Mouse (Mus musculus): ENCODE results near the gene Diras1.
A peak's percentile ranks its signal among the peaks of the same experiment; 100 is the strongest.
"Not testable (repeated sequence)": the region's sequence is repeated elsewhere in the genome, so short reads cannot be mapped to it uniquely, and the experiment has no call there.

Gene Diras1

GRCm38 (mm10) chr10:80996501-80996900 is 29.0 kb downstream of the Diras1 start:
- DNase-seq = no peak

DNA sequence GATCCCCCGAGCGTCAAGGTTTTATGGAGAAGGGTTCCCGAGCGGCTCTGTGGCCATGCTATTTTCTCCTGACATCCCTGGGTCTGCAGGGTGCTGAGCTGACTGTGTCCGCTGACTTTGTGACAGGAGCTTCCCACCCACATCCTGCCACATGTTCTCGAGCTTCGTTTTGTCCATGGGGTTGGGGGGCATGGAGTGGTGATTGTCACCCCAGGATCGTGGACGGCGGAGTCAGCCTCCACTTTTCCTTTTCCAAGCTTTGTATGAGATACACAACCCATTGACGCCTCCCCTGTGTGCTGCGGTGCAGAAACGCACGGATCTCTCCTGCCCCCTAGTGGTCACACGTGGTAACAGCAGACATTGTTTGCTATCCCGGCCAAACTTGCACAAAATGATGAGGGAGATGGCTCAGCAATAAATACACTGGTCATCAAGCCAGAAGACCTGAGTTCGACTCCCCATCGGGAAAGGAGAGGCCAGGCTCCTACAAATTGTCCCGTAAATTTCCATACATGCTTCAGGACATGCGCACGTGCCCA is 30.3 kb downstream of the Diras1 start:
- DNase-seq = peak; percentile 91

- no peak for DNase-seq
These were observed 30.8 kb downstream of the Diras1 start for GRCm38 (mm10) chr10:80994621-80995020.

DNA sequence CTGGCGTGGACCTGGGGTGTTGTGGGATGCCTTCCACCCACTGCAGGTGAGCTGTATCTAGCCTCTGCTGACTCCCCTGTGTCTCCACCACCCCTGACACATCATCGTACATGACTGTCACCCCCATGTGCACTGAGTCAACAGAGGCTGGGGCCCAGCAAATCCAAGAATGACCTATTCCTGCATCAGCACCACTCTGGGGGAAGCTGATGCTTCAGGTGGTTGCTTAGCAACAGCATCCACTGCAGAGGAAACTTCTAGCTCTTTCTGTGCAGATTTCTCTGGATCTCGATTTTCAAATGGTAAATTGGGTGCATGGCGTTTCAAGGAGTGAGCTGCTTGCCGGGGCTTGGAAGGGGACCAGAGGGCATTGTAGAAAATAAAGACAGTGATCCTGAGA is 32.2 kb downstream of the Diras1 start:
- DNase-seq = no peak

DNA sequence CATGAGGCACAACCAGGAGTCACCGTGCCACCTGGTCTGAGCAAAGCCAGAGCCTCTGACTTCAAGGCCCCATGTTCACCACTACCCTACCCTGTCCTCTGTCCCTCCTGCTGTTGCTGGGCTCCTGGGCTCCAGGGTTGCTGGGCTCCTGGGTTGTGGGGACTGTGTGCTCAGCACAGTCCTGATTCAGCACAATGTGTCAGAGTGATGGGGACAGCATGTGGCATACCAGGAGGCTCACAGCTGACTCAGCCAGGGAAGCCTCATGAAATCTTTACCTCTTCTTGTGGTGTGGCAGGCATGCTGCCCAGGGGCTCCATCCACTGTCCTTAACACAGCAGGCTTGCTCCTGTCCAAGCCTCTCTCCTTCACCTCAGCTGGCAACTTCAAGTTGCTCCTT is 33.5 kb downstream of the Diras1 start:
- no peak for DNase-seq

GRCm38 (mm10) chr10:80991007-80991406 is 34.5 kb downstream of the Diras1 start:
- DNase-seq = no peak

- DNase-seq = no peak
These were observed 35.1 kb downstream of the Diras1 start for GRCm38 (mm10) chr10:80990406-80990805.

- not testable (repeated sequence) for DNase-seq
These were observed 35.6 kb downstream of the Diras1 start for GRCm38 (mm10) chr10:80989854-80990253.

- no peak for DNase-seq
These were observed 36.0 kb downstream of the Diras1 start for GRCm38 (mm10) chr10:80989446-80989845.

DNA sequence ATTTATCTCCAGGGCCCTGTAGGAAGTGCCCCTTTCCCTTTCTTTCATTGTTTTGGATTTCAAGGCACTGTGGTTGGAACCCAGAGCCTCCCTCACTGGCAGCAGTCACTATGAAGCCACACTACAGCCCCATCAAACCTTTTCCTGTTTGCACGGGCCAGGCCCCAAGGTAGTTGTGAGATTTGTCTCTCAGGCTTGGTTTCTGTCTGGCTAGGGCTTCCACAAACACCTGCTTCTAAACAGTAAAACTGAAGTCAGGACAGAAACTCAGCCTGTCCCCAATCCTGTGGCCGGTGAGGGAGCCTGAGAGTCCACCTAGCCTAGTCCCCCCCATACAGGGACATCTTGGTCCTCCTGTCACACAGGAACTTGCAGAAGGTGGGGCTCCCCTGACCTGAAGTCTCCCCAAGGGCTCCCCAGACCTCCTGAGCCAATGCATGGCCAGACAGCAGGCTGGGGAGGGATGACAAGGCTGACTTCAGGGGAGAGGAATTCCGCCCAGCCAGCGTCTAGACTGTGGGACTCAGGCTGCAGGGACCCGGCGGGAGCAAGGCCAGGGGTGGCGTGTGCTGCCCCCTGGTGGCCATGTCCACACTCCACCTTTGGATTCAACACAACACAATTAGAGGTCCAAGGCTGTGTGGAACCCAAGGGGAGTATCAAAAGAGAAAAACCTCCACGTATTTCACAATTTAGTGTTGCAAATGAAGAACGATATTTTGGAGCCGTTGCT is 37.6 kb downstream of the Diras1 start:
- DNase-seq = peak; percentile 95

DNA sequence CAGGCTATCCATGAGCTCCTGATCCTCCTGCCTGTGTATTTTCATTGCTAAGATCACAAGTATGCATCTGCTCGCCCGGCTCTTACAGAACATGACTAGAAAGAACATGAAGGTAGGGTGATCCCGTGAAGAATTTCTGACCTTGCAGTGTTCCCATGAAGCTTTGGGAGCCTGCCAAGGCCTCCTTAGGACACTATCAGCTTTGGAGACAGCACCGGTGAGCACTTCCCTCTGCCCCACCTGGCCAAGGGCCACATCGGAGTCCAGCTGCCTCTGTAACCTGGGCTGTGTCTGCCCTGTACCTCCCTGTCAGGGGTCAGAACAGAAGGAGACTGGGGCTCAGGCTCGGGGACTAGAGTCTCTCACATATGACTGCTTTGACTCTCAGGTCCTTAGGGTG is 38.7 kb downstream of the Diras1 start:
- DNase-seq = peak; percentile 61

- DNase-seq = no peak
These were observed 39.3 kb downstream of the Diras1 start for GRCm38 (mm10) chr10:80985970-80986701.

GRCm38 (mm10) chr10:80985241-80985969 is 40.1 kb downstream of the Diras1 start:
- peak; percentile 62 for DNase-seq

DNA sequence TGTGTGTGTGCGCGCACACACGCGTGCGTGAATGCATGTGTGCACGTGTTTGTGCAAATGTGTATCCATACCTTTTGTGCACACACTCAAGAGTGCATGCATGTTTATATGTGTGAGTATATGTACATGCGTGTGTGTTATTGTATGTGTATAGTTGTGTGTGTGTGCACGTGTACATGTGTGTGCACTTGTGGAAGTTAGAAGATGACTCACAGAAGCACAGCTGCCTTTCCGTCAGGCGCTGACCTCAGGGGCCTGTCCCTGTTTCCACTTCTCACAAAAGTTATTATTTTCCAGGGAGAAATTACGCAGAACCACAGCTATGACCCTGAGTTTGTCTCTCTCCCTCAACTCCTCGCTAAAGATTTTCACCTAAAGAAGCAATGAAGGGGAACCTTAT is 41.2 kb downstream of the Diras1 start:
- DNase-seq = no peak

DNA sequence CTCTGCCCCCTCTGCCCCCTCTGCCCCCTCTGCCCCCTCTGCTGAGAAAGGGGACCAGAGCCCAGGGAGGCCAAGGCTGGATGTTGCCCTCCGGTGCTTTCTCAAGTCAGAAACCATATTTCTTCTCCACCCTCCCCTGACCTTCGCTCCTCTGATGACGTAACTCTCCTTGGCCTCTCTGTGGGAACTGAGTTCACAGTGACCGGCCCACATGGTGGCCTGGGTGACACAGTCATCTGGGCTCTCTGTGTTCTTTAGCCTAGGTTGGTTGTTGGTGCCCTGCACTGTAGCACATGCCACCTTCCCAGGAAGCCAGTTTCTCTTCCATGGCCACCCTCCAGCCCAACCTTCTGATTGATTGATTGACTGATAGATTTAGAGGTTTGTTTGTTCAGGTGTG is 43.1 kb downstream of the Diras1 start:
- no peak for DNase-seq

DNA sequence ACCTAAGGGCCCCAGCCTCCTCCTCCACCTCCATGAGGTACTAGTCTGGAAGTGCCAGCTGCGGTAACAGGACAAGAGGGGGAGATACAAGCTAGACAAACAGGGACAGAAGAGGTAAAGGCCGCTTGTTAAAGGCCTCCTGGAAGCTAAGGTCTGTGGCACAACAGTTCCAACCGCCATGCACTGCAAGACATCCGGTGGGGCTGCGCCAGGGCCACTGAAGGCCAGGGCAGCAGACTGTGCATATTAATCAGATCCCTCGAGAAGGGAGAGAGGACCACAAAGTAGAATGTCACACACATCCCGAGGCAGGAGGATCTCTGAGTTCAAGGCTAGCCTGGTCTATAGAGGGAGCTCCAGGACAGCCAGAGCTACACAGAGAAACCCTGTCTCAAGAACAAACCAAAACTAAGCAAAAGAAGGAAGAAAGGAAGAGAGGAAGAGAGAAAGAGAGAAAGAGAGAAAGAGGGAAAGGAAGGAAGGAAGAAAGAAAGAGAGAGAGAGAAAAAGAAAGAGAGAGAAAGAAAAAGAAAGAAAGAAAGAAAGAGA is 43.8 kb downstream of the Diras1 start:
- no peak for DNase-seq

DNA sequence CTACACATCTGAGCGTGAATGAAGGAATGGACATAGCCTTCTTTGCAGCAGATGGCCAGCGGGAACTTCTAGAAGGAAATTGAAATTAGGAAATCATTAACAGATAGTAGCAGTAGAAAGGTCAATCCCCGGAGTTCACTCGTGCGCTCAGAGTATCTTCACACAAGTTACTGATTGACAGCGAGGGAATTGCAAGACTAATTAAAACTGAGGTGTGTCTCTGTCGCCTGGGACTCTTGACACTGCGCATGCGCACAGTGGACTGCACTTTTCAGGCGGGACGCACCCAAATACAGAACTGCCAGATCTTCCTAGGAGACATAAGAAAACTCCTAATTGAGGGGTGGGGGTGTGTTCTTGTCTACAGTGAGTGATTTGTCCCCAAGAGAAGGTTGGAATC is 50.0 kb downstream of the Diras1 start:
- peak; percentile 68 for DNase-seq

DNA sequence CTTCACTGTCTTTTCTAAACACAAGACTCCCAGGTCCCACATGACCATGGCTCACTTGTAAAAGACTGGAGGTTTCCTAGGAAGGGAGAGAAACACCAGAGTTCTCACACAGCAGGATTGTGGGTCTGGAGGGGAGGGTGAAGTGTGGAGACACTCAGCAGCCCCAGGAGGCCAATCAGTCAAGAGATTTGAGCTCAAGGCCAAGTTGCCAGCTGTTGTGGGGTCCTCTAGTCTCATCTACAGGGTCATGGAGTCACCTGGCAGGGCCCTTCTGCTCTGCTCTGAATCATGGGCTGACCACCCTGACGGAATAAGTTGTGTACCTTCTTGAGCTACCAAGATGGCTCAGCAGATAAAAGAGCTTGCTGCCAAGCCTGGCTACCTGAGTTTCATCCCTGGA is 51.7 kb downstream of the Diras1 start:
- DNase-seq = peak; percentile 65

DNA sequence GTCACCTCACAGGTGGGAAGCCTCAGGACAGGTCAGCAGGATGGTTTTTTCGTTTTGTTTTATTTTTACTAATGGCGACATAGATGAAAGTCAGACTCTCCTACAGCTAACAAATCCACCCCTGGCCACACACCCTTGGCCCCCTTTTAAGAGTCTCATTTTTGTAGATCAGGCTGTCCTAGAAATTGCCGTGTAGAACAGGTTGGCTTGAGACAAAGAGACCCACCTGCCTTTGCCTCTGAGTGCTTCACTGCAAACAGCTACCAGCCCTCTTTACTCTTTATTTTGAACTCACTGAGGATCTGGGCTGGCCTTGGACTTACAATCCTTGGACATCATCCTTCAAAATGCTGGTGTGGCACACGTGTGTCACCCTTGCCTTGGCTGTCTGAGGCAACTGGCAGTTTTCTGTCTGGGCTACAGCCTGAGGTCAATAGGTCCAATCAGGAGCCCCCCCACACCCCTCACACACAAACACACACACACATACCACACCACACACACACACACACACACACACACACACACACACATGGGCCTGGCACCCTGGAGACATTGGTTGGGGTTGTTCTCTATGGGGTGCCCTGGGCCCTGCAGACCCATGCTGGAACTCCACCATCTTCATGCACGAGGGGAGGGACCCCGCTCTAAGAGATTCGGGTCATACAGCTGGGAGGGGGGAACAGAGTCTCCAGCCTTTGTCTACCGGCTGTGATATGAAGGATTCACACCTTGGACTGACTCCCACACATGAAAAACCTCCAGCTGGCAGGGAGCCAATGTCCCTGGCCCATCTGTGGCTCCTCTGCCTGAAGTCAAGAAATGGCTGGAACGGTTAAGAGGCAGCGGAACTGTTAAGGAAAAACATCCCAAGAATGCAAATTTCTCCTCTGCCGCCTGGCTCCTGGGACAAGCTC is 53.1 kb downstream of the Diras1 start:
- peak; percentile 85 for DNase-seq

- DNase-seq = peak; percentile 82
These were observed 53.9 kb downstream of the Diras1 start for GRCm38 (mm10) chr10:80971533-80971932.

GRCm38 (mm10) chr10:80970159-80970558 is 55.3 kb downstream of the Diras1 start:
- no peak for DNase-seq

All from kidney, postnatal 10 days (tissue).